Mouse (Mus musculus) cerebellum, adult 2 months (tissue): ENCODE measurements at regions not wholly inside any gene's neighbourhood (a gene's known extent, or its start where the extent isn't known, plus 50 kb on each side); places are given as distances from the start of the nearest gene placed in this dataset.

Source experiments
- CTCF ChIP-seq: fragments of 200-500 bp; IDR thresholded peaks from 2 replicates; pipeline ENCODE4 v1.5.1; 2011; ENCODE audit warnings: low read depth, mild to moderate bottlenecking, control low read depth, low read length, moderate library complexity, borderline replicate concordance; ENCODE audit not compliant: insufficient read depth
- POLR2A ChIP-seq: fragments of 200-500 bp; IDR thresholded peaks from 2 replicates; pipeline ENCODE4 v1.6.1; 2011; ENCODE audit warnings: low read length, control low read depth, borderline replicate concordance; ENCODE audit not compliant: insufficient read depth

GRCm38 (mm10) chr11:117414871-117415323 is 69.3 kb upstream of the Gm11733 start:
- no peak for TF ChIP-seq CTCF
- TF ChIP-seq POLR2A, result no peak
